Mouse (Mus musculus) cerebellum, adult 2 months (tissue): Measurements from ENCODE around the gene Acad9.

Experiments
- CTCF ChIP-seq: fragments of 200-500 bp; IDR thresholded peaks from 2 replicates; pipeline ENCODE4 v1.5.1; 2011; ENCODE audit warnings: low read depth, mild to moderate bottlenecking, control low read depth, low read length, moderate library complexity, borderline replicate concordance; ENCODE audit not compliant: insufficient read depth
- POLR2A ChIP-seq: fragments of 200-500 bp; IDR thresholded peaks from 2 replicates; pipeline ENCODE4 v1.6.1; 2011; ENCODE audit warnings: low read length, control low read depth, borderline replicate concordance; ENCODE audit not compliant: insufficient read depth

DNA sequence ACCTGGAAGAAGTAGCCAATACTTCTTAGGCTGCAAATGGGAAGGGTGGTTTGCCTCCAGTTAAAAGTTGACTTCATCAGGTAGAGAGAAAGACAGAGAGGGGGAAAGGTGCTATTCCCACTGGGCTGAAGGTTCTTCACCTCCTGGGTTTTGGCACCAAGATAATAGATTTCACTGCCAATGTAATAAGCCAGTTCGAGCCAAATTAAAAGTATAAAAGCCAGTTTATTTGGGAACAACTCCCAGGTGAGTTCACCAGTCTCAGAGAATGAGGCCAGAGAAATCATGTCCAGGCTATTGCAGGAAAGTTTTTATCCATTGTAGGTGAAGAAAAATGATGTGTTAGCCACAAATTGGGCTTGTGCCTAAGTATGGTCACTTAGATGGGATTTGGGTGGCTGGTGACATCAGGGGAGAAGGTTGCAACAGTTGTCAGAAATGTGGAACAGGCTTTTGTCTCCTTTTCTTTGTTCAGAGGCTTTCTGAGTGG lies 72.4 kb downstream of the Acad9 start:
- TF ChIP-seq CTCF (no peak), POLR2A (no peak)
